Mouse (Mus musculus): ENCODE results near the gene Il6st. TPM values are rescaled to one million over a fixed set of nuclear protein-coding genes. Genes with fewer than 3 reads are reported as not detected.

Gene Il6st
- polyA plus RNA-seq, 2 experiments, result 34.3 to 40.3 TPM

- no peak overlapping the region for H3K4me2 ChIP-seq (replicated peaks; ENCODE audit: low read depth, low read length, severe bottlenecking)
- H3K9ac ChIP-seq (ENCODE audit: low read depth, low read length, severe bottlenecking), result no peak overlapping the region
- no peak for TF ChIP-seq POLR2A (IDR thresholded peaks at IDR 0.05; ENCODE audit: borderline replicate concordance, extremely low read depth, insufficient read depth, insufficient read length)
- H3K9me3 ChIP-seq (ENCODE audit: control insufficient read depth, low read length), result no peaks in the 10 kb centered on the region
- DNase-seq (ENCODE audit: low spot score), result no peak
- no peak overlapping the region for H3K4me3 ChIP-seq (replicated peaks; ENCODE audit: low read length)
- no peaks in the 10 kb centered on the region for H3K4me1 ChIP-seq (ENCODE audit: control insufficient read depth, insufficient read depth, low read length)
- 54% methylated on average over 4 of the region's 4 CpGs for WGBS
- no peaks in the 10 kb centered on the region for H3K27me3 ChIP-seq (ENCODE audit: control insufficient read depth, insufficient read depth, low read length)
- ATAC-seq (ENCODE audit: low FRiP score, low read depth), result no peak
- H3K27ac ChIP-seq (replicated peaks; ENCODE audit: low read depth, low read length), result no peak overlapping the region
- no peaks in the 10 kb centered on the region for H3K36me3 ChIP-seq (ENCODE audit: control insufficient read depth, insufficient read depth, low read length)
These were observed 72.7 kb downstream of the Il6st start for GRCm38 (mm10) chr13:112536611-112537010.

- Histone ChIP-seq H3K27me3 (ENCODE audit: control insufficient read depth, insufficient read depth, low read length) (no peaks in the 10 kb centered on the region), H3K9ac (ENCODE audit: low read depth, low read length, severe bottlenecking) (no peak overlapping the region), H3K4me3 (replicated peaks; ENCODE audit: low read length) (no peak overlapping the region), H3K4me1 (ENCODE audit: control insufficient read depth, insufficient read depth, low read length) (no peaks in the 10 kb centered on the region), H3K4me2 (replicated peaks; ENCODE audit: low read depth, low read length, severe bottlenecking) (no peak overlapping the region), H3K9me3 (ENCODE audit: control insufficient read depth, low read length) (no peaks in the 10 kb centered on the region), H3K27ac (replicated peaks; ENCODE audit: low read depth, low read length) (no peak overlapping the region), H3K36me3 (ENCODE audit: control insufficient read depth, insufficient read depth, low read length) (no peaks in the 10 kb centered on the region)
- ATAC-seq (ENCODE audit: low FRiP score, low read depth) (no peak), DNase-seq (ENCODE audit: low spot score) (no peak)
- TF ChIP-seq POLR2A (IDR thresholded peaks at IDR 0.05; ENCODE audit: borderline replicate concordance, extremely low read depth, insufficient read depth, insufficient read length), result no peak
- 88% methylated on average over 7 of the region's 7 CpGs for WGBS
These were observed 73.2 kb downstream of the Il6st start for GRCm38 (mm10) chr13:112537065-112537464.

GRCm38 (mm10) chr13:112540616-112541015, 76.7 kb downstream of the Il6st start:
- Histone ChIP-seq H3K9ac (ENCODE audit: low read depth, low read length, severe bottlenecking) (no peak overlapping the region), H3K36me3 (ENCODE audit: control insufficient read depth, insufficient read depth, low read length) (no peaks in the 10 kb centered on the region), H3K27me3 (ENCODE audit: control insufficient read depth, insufficient read depth, low read length) (no peaks in the 10 kb centered on the region), H3K4me2 (replicated peaks; ENCODE audit: low read depth, low read length, severe bottlenecking) (no peak overlapping the region), H3K9me3 (ENCODE audit: control insufficient read depth, low read length) (no peaks in the 10 kb centered on the region), H3K4me1 (ENCODE audit: control insufficient read depth, insufficient read depth, low read length) (no peaks in the 10 kb centered on the region), H3K4me3 (replicated peaks; ENCODE audit: low read length) (no peak overlapping the region), H3K27ac (replicated peaks; ENCODE audit: low read depth, low read length) (no peak overlapping the region)
- ATAC-seq (ENCODE audit: low FRiP score, low read depth) (no peak), DNase-seq (ENCODE audit: low spot score) (no peak)
- WGBS, result 31% methylated on average over 3 of the region's 3 CpGs
- no peak for TF ChIP-seq POLR2A (IDR thresholded peaks at IDR 0.05; ENCODE audit: borderline replicate concordance, extremely low read depth, insufficient read depth, insufficient read length)

GRCm38 (mm10) chr13:112541223-112541975, 77.5 kb downstream of the Il6st start:
- no peak overlapping the region for H3K27ac ChIP-seq (replicated peaks; ENCODE audit: low read depth, low read length)
- H3K4me3 ChIP-seq (replicated peaks; ENCODE audit: low read length), result no peak overlapping the region
- no peaks in the 10 kb centered on the region for H3K27me3 ChIP-seq (ENCODE audit: control insufficient read depth, insufficient read depth, low read length)
- H3K36me3 ChIP-seq (ENCODE audit: control insufficient read depth, insufficient read depth, low read length), result no peaks in the 10 kb centered on the region
- H3K9me3 ChIP-seq (ENCODE audit: control insufficient read depth, low read length), result no peaks in the 10 kb centered on the region
- 75% methylated on average over 10 of the region's 10 CpGs for WGBS
- DNase-seq (ENCODE audit: low spot score) (no peak), ATAC-seq (ENCODE audit: low FRiP score, low read depth) (no peak)
- H3K4me1 ChIP-seq (ENCODE audit: control insufficient read depth, insufficient read depth, low read length), result no peaks in the 10 kb centered on the region
- TF ChIP-seq POLR2A (IDR thresholded peaks at IDR 0.05; ENCODE audit: borderline replicate concordance, extremely low read depth, insufficient read depth, insufficient read length), result no peak
- no peak overlapping the region for H3K4me2 ChIP-seq (replicated peaks; ENCODE audit: low read depth, low read length, severe bottlenecking)
- no peak overlapping the region for H3K9ac ChIP-seq (ENCODE audit: low read depth, low read length, severe bottlenecking)

- no peak for ATAC-seq (ENCODE audit: low FRiP score, low read depth)
- Histone ChIP-seq H3K36me3 (ENCODE audit: control insufficient read depth, insufficient read depth, low read length) (no peaks in the 10 kb centered on the region), H3K4me3 (replicated peaks; ENCODE audit: low read length) (no peak overlapping the region)
These were observed 88.0 kb downstream of the Il6st start for GRCm38 (mm10) chr13:112551641-112552548.

More at GRCm38 (mm10) chr13:112551641-112552548, 88.0 kb downstream of the Il6st start:
- no peak for TF ChIP-seq POLR2A (IDR thresholded peaks at IDR 0.05; ENCODE audit: borderline replicate concordance, extremely low read depth, insufficient read depth, insufficient read length)
- Histone ChIP-seq H3K4me1 (ENCODE audit: control insufficient read depth, insufficient read depth, low read length) (no peaks in the 10 kb centered on the region), H3K27ac (replicated peaks; ENCODE audit: low read depth, low read length) (no peak overlapping the region), H3K4me2 (replicated peaks; ENCODE audit: low read depth, low read length, severe bottlenecking) (no peak overlapping the region), H3K27me3 (ENCODE audit: control insufficient read depth, insufficient read depth, low read length) (no peaks in the 10 kb centered on the region), H3K9ac (ENCODE audit: low read depth, low read length, severe bottlenecking) (no peak overlapping the region), H3K9me3 (ENCODE audit: control insufficient read depth, low read length) (no peaks in the 10 kb centered on the region)
- WGBS, result 81% methylated on average over 7 of the region's 7 CpGs
- DNase-seq (ENCODE audit: low spot score), result no peak

Data from limb, embryonic 14.5 days (tissue).